Mouse (Mus musculus): ENCODE data around the gene Mrps5. TPM values are rescaled to one million over a fixed set of nuclear protein-coding genes. Genes with fewer than 3 reads are reported as not detected.

Gene Mrps5
- total and polyA plus RNA-seq, 2 experiments from 2014 or later: 48.8 to 150 TPM

DNA sequence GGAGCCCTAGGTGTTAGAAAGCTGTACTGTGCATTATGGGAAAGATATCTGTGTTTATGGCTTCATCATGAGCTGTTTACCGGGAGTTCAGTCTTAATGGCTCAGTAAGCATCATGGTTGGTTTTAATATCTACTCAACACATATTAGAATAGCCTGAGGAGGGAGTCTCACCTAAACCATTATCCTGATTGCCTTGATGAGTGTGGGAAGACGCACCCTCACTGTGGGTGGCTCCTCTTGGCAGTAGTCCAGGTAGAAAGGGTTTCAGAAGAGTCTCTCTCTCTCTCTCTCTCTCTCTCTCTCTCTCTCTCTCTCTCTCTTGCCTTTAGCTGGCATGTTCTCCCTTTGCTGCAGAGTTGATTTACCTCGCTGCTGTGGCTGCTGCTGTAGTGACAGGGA lies 35.0 kb downstream of the Mrps5 start:
- no peak for DNase-seq (ENCODE audit: low spot score)
- Histone ChIP-seq H3K9me3 (replicated peaks; ENCODE audit: control insufficient read depth, low read length) (no peaks in the 10 kb centered on the region), H3K36me3 (replicated peaks; ENCODE audit: control insufficient read depth, insufficient read depth, low read length) (no peaks in the 10 kb centered on the region), H3K4me3 (ENCODE audit: low read depth, low read length) (no peak overlapping the region), H3K27me3 (ENCODE audit: control insufficient read depth, insufficient read depth, low read length) (no peaks in the 10 kb centered on the region), H3K4me2 (ENCODE audit: low read depth, low read length) (no peak overlapping the region), H3K4me1 (ENCODE audit: control insufficient read depth, insufficient read depth) (no peaks in the 10 kb centered on the region), H3K9ac (replicated peaks; ENCODE audit: low read depth, low read length) (no peak overlapping the region), H3K27ac (ENCODE audit: low read depth) (no peak overlapping the region)
- WGBS: 30% methylated on average over 3 of the region's 3 CpGs
- TF ChIP-seq EP300 (IDR thresholded peaks at IDR 0.05; ENCODE audit: low read depth) (no peak), CTCF (IDR thresholded peaks at IDR 0.05; ENCODE audit: low read depth) (no peak)
- ATAC-seq (ENCODE audit: insufficient read depth, low read depth): no peak

DNA sequence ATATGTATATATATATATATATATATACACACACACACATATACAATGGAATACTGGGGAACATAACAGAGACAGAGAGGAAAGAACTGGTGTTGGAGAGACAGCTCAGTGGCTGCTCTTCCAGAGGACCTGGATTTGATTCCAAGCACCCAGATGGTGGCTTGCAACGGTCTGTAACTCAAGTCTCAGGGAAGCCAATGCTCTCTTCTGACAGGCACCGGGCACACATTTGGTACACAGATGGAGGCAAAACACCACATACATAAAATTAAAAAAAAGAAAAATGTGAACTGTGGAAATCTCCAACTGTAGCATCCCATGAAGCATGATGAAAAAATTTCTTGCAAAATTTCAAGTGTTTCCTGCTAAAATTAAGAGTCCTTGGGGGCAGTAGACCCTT lies 37.8 kb downstream of the Mrps5 start:
- WGBS: 85% methylated on average over 2 of the region's 2 CpGs

DNA sequence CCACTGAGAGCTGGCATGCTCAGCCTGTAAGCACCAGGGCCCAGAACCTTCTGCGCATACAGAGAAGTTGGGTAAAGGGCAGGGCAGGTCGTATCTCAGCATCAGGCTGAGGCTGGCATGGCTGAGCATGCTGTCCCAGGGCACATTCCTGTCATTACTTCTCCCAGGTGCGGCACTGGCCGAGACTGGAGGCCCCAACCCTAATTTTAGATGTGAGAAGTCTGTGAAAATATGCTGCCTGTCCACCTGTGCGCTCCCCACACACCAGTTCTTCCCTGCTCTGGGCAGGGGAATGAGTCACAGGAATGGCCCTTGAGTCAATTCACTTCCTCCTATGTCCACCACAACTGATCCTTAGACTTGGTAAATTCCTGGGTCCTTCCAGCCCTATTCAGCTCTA lies 38.6 kb downstream of the Mrps5 start:
- no peak overlapping the region for H3K27ac ChIP-seq (ENCODE audit: low read depth)
- ATAC-seq (ENCODE audit: insufficient read depth, low read depth): no peak; the same call in 1 of the 2 replicates
- 59% methylated on average over 5 of the region's 5 CpGs for WGBS

More for the DNA sequence above, 37.8 kb downstream of the Mrps5 start:
- no peak overlapping the region for H3K9ac ChIP-seq (replicated peaks; ENCODE audit: low read depth, low read length)
- H3K27ac ChIP-seq (ENCODE audit: low read depth): no peak overlapping the region
- DNase-seq (ENCODE audit: low spot score): no peak
- no peaks in the 10 kb centered on the region for H3K27me3 ChIP-seq (ENCODE audit: control insufficient read depth, insufficient read depth, low read length)
- no peak for ATAC-seq (ENCODE audit: insufficient read depth, low read depth)
- no peak overlapping the region for H3K4me2 ChIP-seq (ENCODE audit: low read depth, low read length)
- H3K36me3 ChIP-seq (replicated peaks; ENCODE audit: control insufficient read depth, insufficient read depth, low read length): no peaks in the 10 kb centered on the region
- H3K9me3 ChIP-seq (replicated peaks; ENCODE audit: control insufficient read depth, low read length): no peaks in the 10 kb centered on the region
- TF ChIP-seq EP300 (IDR thresholded peaks at IDR 0.05; ENCODE audit: low read depth): no peak
- no peak for TF ChIP-seq CTCF (IDR thresholded peaks at IDR 0.05; ENCODE audit: low read depth)
- no peak overlapping the region for H3K4me3 ChIP-seq (ENCODE audit: low read depth, low read length)
- no peaks in the 10 kb centered on the region for H3K4me1 ChIP-seq (ENCODE audit: control insufficient read depth, insufficient read depth)

DNA sequence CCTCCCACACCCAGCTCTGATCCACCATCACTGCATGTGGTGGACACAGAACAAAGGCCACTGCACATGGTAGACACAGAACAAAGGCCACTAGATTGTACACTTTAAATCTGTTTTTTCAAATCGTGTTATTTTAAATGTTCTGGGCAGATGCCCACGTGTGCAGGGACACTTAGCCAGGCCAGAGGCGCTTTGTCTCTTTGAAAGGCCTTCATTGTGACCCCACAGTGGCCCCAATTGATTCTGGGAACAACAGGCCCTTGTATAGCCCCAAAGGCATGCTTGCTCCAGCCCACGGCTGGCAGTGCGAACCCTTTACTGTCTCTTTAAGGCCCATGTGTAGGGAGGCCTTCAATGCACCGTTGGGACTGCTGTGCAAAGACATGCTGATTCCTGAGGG lies 40.3 kb downstream of the Mrps5 start:
- no peaks in the 10 kb centered on the region for H3K36me3 ChIP-seq (replicated peaks; ENCODE audit: control insufficient read depth, insufficient read depth, low read length)
- no peak overlapping the region for H3K4me2 ChIP-seq (ENCODE audit: low read depth, low read length)
- H3K27me3 ChIP-seq (ENCODE audit: control insufficient read depth, insufficient read depth, low read length): no peaks in the 10 kb centered on the region
- no peaks in the 10 kb centered on the region for H3K9me3 ChIP-seq (replicated peaks; ENCODE audit: control insufficient read depth, low read length)
- H3K27ac ChIP-seq (ENCODE audit: low read depth): no peak overlapping the region
- TF ChIP-seq CTCF (IDR thresholded peaks at IDR 0.05; ENCODE audit: low read depth) (no peak), EP300 (IDR thresholded peaks at IDR 0.05; ENCODE audit: low read depth) (no peak)
- no peak overlapping the region for H3K9ac ChIP-seq (replicated peaks; ENCODE audit: low read depth, low read length)
- DNase-seq (ENCODE audit: low spot score) (no peak), ATAC-seq (ENCODE audit: insufficient read depth, low read depth) (no peak)
- WGBS: 74% methylated on average over 6 of the region's 6 CpGs
- H3K4me1 ChIP-seq (ENCODE audit: control insufficient read depth, insufficient read depth): no peaks in the 10 kb centered on the region
- no peak overlapping the region for H3K4me3 ChIP-seq (ENCODE audit: low read depth, low read length)

More for the DNA sequence above, 38.6 kb downstream of the Mrps5 start:
- no peaks in the 10 kb centered on the region for H3K36me3 ChIP-seq (replicated peaks; ENCODE audit: control insufficient read depth, insufficient read depth, low read length)
- DNase-seq (ENCODE audit: low spot score): no peak
- TF ChIP-seq CTCF (IDR thresholded peaks at IDR 0.05; ENCODE audit: low read depth) (no peak), EP300 (IDR thresholded peaks at IDR 0.05; ENCODE audit: low read depth) (no peak)
- no peak overlapping the region for H3K4me2 ChIP-seq (ENCODE audit: low read depth, low read length)
- no peak overlapping the region for H3K9ac ChIP-seq (replicated peaks; ENCODE audit: low read depth, low read length)
- no peaks in the 10 kb centered on the region for H3K27me3 ChIP-seq (ENCODE audit: control insufficient read depth, insufficient read depth, low read length)
- no peak overlapping the region for H3K4me3 ChIP-seq (ENCODE audit: low read depth, low read length)
- no peaks in the 10 kb centered on the region for H3K4me1 ChIP-seq (ENCODE audit: control insufficient read depth, insufficient read depth)
- no peaks in the 10 kb centered on the region for H3K9me3 ChIP-seq (replicated peaks; ENCODE audit: control insufficient read depth, low read length)

DNA sequence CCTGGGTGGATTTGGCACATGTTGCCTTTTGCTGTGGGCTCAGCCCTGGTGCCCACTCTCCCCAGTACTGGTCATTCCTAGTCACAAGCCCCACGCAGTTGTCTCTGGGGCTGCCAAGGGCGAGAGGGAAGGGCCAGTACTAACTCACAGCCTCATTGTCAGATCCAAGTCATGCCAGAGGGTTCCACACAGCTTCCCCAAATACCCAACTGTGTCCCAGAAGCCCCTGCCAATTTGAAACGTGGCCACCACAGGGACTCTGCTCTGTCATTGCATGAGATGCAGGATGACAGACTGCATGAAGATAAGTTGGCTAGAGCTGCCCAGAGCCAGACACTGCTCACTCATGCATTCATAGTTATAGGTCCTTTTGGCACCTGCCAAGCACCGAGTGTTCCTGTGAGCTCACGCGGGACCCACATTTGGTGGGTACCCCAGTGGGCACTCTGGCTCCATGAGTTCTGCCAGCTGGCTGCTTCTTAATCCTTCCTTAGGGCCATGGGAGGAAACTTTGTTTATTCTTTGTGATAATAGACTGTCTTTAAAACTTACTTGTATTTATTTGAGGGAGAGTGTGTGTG lies 41.1 kb downstream of the Mrps5 start:
- Histone ChIP-seq H3K9ac (replicated peaks; ENCODE audit: low read depth, low read length) (no peak overlapping the region), H3K36me3 (replicated peaks; ENCODE audit: control insufficient read depth, insufficient read depth, low read length) (no peaks in the 10 kb centered on the region), H3K4me1 (ENCODE audit: control insufficient read depth, insufficient read depth) (no peaks in the 10 kb centered on the region), H3K27me3 (ENCODE audit: control insufficient read depth, insufficient read depth, low read length) (no peaks in the 10 kb centered on the region), H3K27ac (ENCODE audit: low read depth) (no peak overlapping the region), H3K4me2 (ENCODE audit: low read depth, low read length) (no peak overlapping the region), H3K9me3 (replicated peaks; ENCODE audit: control insufficient read depth, low read length) (no peaks in the 10 kb centered on the region), H3K4me3 (ENCODE audit: low read depth, low read length) (no peak overlapping the region)
- WGBS: 68% methylated on average over 6 of the region's 6 CpGs
- ATAC-seq (ENCODE audit: insufficient read depth, low read depth) (no peak), DNase-seq (ENCODE audit: low spot score) (no peak)
- TF ChIP-seq CTCF (IDR thresholded peaks at IDR 0.05; ENCODE audit: low read depth) (no peak), EP300 (IDR thresholded peaks at IDR 0.05; ENCODE audit: low read depth) (no peak)

DNA sequence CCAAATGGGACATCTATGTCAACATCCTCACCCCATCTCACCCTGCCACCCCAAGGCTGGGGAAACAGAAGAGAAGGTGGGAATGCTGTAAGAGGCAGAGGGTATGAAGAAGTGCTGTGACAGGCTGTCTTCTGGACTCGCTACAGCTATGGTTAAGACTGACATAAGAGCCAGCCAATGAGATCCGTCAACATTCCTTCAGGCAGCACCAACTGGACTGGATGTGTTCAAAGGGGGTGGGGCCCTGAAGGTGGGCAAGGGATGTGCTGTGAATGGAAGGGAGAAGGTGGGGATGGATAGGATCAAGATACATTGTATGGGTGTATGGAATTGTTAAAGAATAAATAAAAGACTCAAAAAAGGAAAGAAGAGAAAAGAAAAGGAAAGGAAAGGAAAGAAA lies 45.6 kb downstream of the Mrps5 start:
- no peak for TF ChIP-seq CTCF (IDR thresholded peaks at IDR 0.05; ENCODE audit: low read depth)
- TF ChIP-seq EP300 (IDR thresholded peaks at IDR 0.05; ENCODE audit: low read depth): no peak
- Histone ChIP-seq H3K9me3 (replicated peaks; ENCODE audit: control insufficient read depth, low read length) (no peaks in the 10 kb centered on the region), H3K4me2 (ENCODE audit: low read depth, low read length) (no peak overlapping the region), H3K27me3 (ENCODE audit: control insufficient read depth, insufficient read depth, low read length) (no peaks in the 10 kb centered on the region), H3K4me3 (ENCODE audit: low read depth, low read length) (no peak overlapping the region), H3K36me3 (replicated peaks; ENCODE audit: control insufficient read depth, insufficient read depth, low read length) (no peaks in the 10 kb centered on the region), H3K4me1 (ENCODE audit: control insufficient read depth, insufficient read depth) (no peaks in the 10 kb centered on the region), H3K27ac (ENCODE audit: low read depth) (no peak overlapping the region), H3K9ac (replicated peaks; ENCODE audit: low read depth, low read length) (no peak overlapping the region)
- WGBS: 54% methylated on average over 2 of the region's 2 CpGs
- DNase-seq (ENCODE audit: low spot score): no peak
- no peak for ATAC-seq (ENCODE audit: insufficient read depth, low read depth)

Data from heart, postnatal 0 days (tissue).